Mouse (Mus musculus) midbrain, postnatal 0 days (tissue): ENCODE data around the gene Cyp4a12b. TPM values are rescaled to one million over a fixed set of nuclear protein-coding genes. Genes with fewer than 3 reads are reported as not detected.
"Not testable (repeated sequence)": the region's sequence is repeated elsewhere in the genome, so short reads cannot be mapped to it uniquely, and the experiment has no call there.

Experiments used
- ATAC-seq: fragments of 200-750 bp; cut with Nextera tagmentation; 2 replicates; pipeline ENCODE4 v1.8.0; 2017; ENCODE audit warnings: moderate number of reproducible peaks, mild to moderate bottlenecking, moderate TSS enrichment, moderate library complexity; ENCODE audit not compliant: low FRiP score
- DNase-seq: peaks from one replicate; pipeline ENCODE4 v3.0.0-alpha.2; 2015; ENCODE audit warnings: low spot score
- H3K27ac ChIP-seq: fragments of 300-500 bp; sonication (generic); 2 replicates; pipeline ENCODE4 v1.5.1; 2014; ENCODE audit warnings: low read depth, mild to moderate bottlenecking, low read length, mixed read lengths
- H3K27me3 ChIP-seq: fragments of 300-500 bp; sonication (generic); 2 replicates; pipeline ENCODE4 v1.6.1; 2014; ENCODE audit warnings: low read length, control low read depth, mixed read lengths; ENCODE audit not compliant: insufficient read depth
- H3K36me3 ChIP-seq: fragments of 300-500 bp; sonication (generic); 2 replicates; pipeline ENCODE4 v1.6.1; 2014; ENCODE audit warnings: low read length, control low read depth, mixed read lengths; ENCODE audit not compliant: insufficient read depth
- H3K4me1 ChIP-seq: fragments of 300-500 bp; sonication (generic); 2 replicates; pipeline ENCODE4 v1.6.1; 2014; ENCODE audit warnings: mild to moderate bottlenecking, control low read depth, antibody characterized with exemption, low read length, mixed read lengths; ENCODE audit not compliant: insufficient read depth
- H3K4me2 ChIP-seq: fragments of 300-500 bp; sonication (generic); 2 replicates; pipeline ENCODE4 v1.6.1; 2014; ENCODE audit warnings: low read depth, mild to moderate bottlenecking, low read length, mixed read lengths; ENCODE audit not compliant: poor library complexity, severe bottlenecking
- H3K4me3 ChIP-seq: fragments of 300-500 bp; sonication (generic); 2 replicates; pipeline ENCODE4 v1.5.1; 2014; ENCODE audit warnings: low read depth, mild to moderate bottlenecking, low read length, moderate library complexity
- H3K9ac ChIP-seq: fragments of 300-500 bp; sonication (generic); replicated peaks from 2 replicates; pipeline ENCODE4 v1.6.1; 2014; ENCODE audit warnings: mild to moderate bottlenecking, low read length, moderate library complexity, mixed read lengths; ENCODE audit not compliant: poor library complexity, severe bottlenecking
- H3K9me3 ChIP-seq: fragments of 300-500 bp; sonication (generic); 2 replicates; pipeline ENCODE4 v1.6.1; 2016; ENCODE audit warnings: low read length, control low read depth
- CTCF ChIP-seq: IDR thresholded peaks from 2 replicates; pipeline ENCODE4 v1.5.1; 2016; ENCODE audit warnings: antibody characterized with exemption, mild to moderate bottlenecking
- WGBS: fragments of 180-500 bp; shearing (Covaris S2); extraction: QIAGEN DNeasy Blood & Tissue Kit; methylation state at CpG from one replicate; pipeline ENCODE4 v1.1.7; 2014; 5-methylcytosine and 5-hydroxymethylcytosine counted together
- polyA plus RNA-seq: library from polyadenylated mRNA; unstranded; fragments of >200 nt; fragmentation: Nextera tagmentation; extraction: Ambion mirVana; gene quantifications from 2 replicates; pipeline ENCODE4 v1.2.1, GENCODE M21; 2015
- total RNA-seq: library from RNA; depleted of rRNA; stranded (reverse); fragments of >200 nt; gene quantifications from 2 replicates; pipeline ENCODE4 v1.2.3, GENCODE M21; 2014; rRNA removed

Gene Cyp4a12b
- total RNA-seq (0.09 TPM in 1 of 2 replicates, not detected in the other), polyA plus RNA-seq (not detected in 2 replicates)

GRCm38 (mm10) chr4:115411324-115411723 is at the start of gene Cyp4a12b:
Gene Cyp4a12b, plus strand, starts transcription at chr4:115411624.
- not testable (repeated sequence) for H3K27me3 ChIP-seq, H3K9me3 ChIP-seq, ATAC-seq, H3K36me3 ChIP-seq, DNase-seq, H3K27ac ChIP-seq, H3K4me2 ChIP-seq, H3K9ac ChIP-seq, H3K4me3 ChIP-seq, H3K4me1 ChIP-seq

- not testable (repeated sequence) for H3K27ac ChIP-seq, H3K4me1 ChIP-seq, DNase-seq, ATAC-seq, H3K4me2 ChIP-seq, H3K9me3 ChIP-seq, H3K4me3 ChIP-seq, H3K27me3 ChIP-seq, H3K36me3 ChIP-seq, H3K9ac ChIP-seq
- WGBS = 83% methylated on average over 3 of the region's 3 CpGs
These were observed 45.8 kb upstream of the Cyp4a12b start for GRCm38 (mm10) chr4:115365624-115366023.

- not testable (repeated sequence) for H3K4me1 ChIP-seq, H3K27me3 ChIP-seq, H3K27ac ChIP-seq, ATAC-seq, H3K9me3 ChIP-seq, H3K4me3 ChIP-seq, DNase-seq, H3K9ac ChIP-seq, H3K36me3 ChIP-seq, H3K4me2 ChIP-seq
These were observed 43.4 kb upstream of the Cyp4a12b start for GRCm38 (mm10) chr4:115368067-115368466.

- H3K36me3 ChIP-seq, H3K9me3 ChIP-seq, H3K27me3 ChIP-seq, H3K9ac ChIP-seq, H3K4me3 ChIP-seq, DNase-seq, H3K4me1 ChIP-seq, H3K4me2 ChIP-seq, ATAC-seq, H3K27ac ChIP-seq: not testable (repeated sequence)
- 61% methylated on average over 2 of the region's 2 CpGs for WGBS
These were observed 15.2 kb upstream of the Cyp4a12b start for GRCm38 (mm10) chr4:115396256-115396655.

- H3K9me3 ChIP-seq, ATAC-seq, H3K4me1 ChIP-seq, H3K27ac ChIP-seq, H3K4me3 ChIP-seq, H3K4me2 ChIP-seq, H3K27me3 ChIP-seq, H3K36me3 ChIP-seq, H3K9ac ChIP-seq, DNase-seq: not testable (repeated sequence)
These were observed 14.5 kb upstream of the Cyp4a12b start for GRCm38 (mm10) chr4:115396950-115397349.

- Histone ChIP-seq H3K4me2 (no peak overlapping the region), H3K9ac (no peak overlapping the region), H3K36me3 (no peaks in the 10 kb centered on the region), H3K4me3 (no peak overlapping the region), H3K9me3 (no peaks in the 10 kb centered on the region), H3K27me3 (no peaks in the 10 kb centered on the region), H3K27ac (no peak overlapping the region), H3K4me1 (no peaks in the 10 kb centered on the region)
- 77% methylated on average over 3 of the region's 3 CpGs for WGBS
- no peak for DNase-seq
- ATAC-seq = no peak
- no peak for TF ChIP-seq CTCF
These were observed 39.2 kb downstream of the Cyp4a12b start for GRCm38 (mm10) chr4:115450577-115451137.
